Mouse (Mus musculus): ENCODE data around the gene Fam69b. TPM values are rescaled to one million over a fixed set of nuclear protein-coding genes. Genes with fewer than 3 reads are reported as not detected.

Fam69b gene
- polyA plus RNA-seq, 1 experiment = not detected

DNA sequence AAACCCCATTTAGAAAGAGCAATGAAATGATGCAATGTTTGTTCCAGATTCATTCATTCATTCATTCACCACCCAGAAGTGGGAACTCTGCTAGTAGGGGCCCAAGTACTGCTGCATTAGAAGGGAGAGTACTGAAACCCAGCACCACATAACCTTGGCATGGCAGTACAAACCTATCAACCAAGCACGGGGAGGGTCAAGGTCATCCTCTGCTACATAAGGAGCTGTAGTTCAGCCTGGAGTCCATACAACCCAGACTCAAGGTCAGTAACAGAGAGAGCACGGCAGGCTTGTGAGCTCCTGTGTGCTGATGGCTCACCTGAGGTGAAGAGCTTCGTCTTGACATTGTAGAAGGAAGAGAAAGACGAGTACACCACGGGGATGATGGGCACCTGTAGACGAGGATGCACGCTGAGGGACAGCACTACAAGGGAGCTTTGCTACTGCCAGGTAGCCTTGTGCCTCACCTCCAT, 33.8 kb upstream of the Fam69b start:
- TF ChIP-seq GATA1 (IDR thresholded peaks at IDR 0.05; ENCODE audit: low read length) = no peak

DNA sequence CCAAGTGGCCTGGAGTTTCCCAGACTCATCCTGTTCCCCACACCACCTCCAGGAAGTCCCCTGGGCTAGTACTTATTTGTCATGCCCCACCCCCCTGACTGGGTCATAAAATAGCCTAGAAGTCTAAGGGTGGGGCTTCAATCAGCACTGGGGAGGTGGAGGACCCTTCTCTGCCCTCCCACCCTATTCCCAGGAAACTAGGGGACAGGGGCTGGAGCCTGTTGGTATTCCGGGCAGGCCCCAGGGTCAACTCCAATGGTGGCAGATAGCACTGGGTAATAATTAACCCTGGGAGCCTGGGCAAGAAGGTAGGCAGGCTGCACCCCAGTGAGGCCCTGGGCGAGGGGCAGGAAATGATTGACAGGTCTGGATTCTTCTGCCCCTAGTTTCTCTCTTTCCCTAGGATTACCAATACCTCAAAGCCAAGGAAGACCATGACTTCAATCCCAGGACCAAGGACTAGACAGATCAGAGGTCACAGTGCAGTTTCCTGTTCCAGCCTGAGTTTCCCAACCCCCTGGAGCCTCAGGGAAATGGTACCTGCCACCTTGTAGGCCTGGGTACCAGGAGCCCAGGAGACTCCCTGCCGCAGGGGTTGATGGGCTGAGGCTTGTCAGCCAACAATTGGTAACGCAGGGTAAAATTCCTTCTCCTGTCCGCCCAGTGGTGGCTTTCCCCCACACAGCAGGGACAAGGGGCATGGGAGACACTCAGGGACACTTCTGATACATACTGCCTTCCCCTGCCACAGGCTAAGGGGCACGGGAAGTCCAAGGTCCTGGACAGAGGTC, 33.1 kb upstream of the Fam69b start:
- no peak for TF ChIP-seq GATA1 (IDR thresholded peaks at IDR 0.05; ENCODE audit: low read length)

DNA sequence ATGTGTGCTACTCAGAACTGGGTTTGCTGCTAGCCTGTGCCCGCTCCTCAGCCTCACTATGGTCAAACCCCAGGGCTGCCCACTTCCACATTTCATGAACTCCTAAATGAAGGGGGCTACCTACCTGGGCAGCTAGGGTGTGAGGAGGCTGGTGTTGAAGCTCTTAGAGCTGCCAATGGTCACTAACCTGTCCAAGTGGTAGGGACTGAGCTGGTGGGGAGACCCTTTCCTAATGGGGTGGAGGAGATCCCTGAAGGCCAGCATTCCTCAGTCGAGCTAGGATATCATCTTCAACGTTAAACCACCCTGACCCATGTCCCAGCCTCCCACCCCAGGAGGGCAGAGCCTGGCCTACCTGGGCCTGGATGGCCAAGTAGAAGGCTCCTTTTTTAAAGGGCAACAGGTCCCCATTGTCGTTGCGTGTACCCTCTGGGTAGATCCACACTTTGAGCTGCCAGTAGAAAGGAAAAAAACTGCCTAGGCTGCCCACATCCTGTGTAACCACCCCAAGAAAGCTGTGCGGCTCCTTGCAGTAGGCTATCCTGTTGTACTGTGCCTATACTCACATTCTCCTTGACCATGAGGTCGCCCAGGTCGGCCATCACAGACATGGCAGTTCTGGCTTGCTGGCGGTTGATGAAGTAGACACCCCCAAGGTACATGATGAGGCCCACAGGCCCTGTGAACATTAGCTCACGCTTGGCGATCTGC, 32.4 kb upstream of the Fam69b start:
- TF ChIP-seq GATA1 (IDR thresholded peaks at IDR 0.05; ENCODE audit: low read length) = no peak

DNA sequence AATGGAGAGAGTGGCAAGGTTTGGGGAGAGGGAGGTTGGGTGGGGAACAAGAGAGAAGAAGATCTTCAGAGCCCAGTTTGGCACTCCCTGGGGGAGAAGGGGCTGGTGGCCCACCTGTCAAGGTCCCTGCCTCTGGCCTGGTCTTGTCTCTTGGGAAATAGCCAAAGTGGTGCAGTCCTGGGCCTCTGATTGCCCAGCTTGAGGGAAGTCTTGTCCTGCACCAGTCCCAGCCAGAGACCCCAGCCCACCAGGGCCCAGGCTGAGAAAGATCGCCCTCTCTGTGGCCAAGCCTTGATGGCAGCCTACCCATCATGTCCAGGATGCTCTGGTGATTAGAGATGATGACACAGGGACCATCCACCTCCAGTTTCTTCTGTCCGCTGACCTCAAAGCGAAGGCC, 31.4 kb upstream of the Fam69b start:
- TF ChIP-seq GATA1 (IDR thresholded peaks at IDR 0.05; ENCODE audit: low read length) = no peak

DNA sequence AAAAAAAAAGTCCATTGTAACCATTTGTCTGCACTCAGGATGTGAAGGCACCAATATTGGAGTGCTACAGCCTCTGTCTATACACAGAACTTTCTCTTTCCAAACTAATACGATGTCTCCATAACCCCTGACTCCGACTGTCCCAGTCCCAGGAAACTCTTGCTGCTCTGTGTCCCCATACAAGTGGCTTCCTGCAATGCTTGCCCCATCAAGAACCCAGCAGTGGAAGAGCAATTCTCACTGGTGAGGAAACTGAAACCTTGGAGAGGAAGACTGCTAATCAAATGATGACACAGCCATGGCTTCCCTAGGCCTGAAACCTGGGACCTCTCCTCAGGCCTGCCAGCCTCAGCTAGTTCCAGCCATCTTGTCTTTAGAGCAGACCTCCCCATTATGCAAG, 30.4 kb upstream of the Fam69b start:
- TF ChIP-seq GATA1 (IDR thresholded peaks at IDR 0.05; ENCODE audit: low read length) = no peak

DNA sequence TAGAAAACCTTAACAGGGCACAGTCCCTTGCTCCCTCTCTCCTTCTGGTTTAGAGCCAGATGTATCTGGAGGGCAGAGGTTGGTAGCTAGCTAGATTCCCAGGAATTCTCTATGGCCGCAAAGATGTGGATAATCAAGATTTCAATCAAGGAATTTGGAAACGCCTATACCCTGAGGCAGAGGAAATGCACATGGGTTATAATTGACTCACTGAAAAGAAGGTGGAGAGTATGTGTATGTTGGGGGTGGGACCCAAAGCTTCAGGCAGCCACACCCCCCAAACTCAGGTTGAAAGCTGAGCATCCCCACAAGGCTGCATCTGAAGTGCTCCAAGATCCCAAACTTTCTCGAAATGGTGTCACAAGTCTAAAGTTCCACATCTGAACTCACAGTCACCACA, 29.8 kb upstream of the Fam69b start:
- TF ChIP-seq GATA1 (IDR thresholded peaks at IDR 0.05; ENCODE audit: low read length) = no peak

DNA sequence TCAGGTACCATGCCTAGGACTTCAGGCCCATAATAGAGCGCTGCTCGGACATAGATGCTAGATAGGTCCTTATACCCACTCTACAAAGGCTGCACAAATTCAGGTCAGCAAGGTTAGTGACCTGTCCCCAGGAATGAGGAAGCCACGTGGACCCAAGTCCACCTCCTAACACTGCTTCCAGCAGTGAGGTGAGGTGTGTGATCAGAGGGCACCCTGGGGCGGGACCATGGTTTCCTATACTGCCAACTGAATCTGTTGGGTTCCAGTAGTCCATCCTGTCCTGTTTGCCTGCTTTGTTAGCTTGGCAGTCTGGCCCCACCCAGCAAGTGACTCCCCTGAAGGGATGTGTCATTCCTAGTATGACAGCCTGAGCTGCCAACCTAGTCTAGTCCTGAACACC, 28.3 kb upstream of the Fam69b start:
- no peak for TF ChIP-seq GATA1 (IDR thresholded peaks at IDR 0.05; ENCODE audit: low read length)

DNA sequence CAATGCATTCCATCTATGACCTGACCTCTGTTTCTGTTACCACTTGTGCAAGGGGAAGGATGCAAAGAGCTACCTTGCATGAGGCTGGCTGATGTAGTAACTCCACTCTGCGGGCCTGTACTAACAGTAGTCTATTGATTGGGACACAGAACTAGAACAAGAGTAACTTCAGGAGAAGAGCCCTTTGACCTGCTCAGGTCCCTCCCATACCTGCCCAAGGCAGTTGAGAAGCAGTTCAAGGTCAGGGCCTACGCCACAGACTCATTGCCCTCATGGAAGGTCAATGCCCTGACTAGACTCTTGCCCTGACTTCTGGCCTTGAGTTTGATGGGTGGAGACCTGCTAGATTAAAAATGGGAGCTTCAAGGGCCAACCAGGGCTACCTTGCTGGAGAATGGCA, 27.6 kb upstream of the Fam69b start:
- TF ChIP-seq GATA1 (IDR thresholded peaks at IDR 0.05; ENCODE audit: low read length) = no peak

DNA sequence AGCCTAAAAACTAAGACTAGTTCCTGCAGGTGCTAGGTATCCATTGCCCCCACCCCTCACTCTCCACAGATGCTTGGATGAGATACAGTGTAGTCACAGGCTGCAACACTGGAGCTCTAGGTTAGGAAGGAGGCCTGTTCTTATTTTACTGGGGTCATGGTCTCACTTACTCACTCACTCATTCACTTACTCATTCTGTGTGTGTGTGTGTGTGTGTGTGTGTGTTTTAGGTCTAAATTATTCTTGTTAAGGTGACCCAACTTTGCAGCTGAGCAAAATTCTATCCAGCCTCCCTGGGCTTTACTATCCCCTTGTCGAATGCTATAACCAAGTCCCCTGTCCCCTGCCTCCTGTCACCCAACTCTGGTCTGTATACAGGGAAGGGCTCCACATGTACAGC, 26.7 kb upstream of the Fam69b start:
- TF ChIP-seq GATA1 (IDR thresholded peaks at IDR 0.05; ENCODE audit: low read length) = no peak

DNA sequence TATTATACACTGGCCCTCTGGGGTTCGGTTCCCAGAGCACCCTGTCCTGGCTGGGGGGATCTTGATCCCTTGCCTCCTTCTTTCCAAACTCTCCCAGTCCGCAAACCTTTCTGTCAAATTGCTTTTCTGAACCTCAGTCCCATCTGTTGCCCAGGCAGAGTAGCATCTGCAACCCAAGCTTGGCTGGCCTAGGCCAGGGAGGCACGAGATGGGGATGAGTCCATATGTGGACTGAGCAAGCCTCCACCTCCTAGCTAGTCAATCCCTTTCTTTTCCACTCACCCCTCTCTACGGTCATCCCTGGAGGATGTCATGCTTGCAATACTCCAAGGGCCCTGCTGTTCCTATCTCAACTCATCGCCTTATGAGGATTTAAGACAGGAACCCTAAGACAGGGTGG, 25.6 kb upstream of the Fam69b start:
- no peak for TF ChIP-seq GATA1 (IDR thresholded peaks at IDR 0.05; ENCODE audit: low read length)

DNA sequence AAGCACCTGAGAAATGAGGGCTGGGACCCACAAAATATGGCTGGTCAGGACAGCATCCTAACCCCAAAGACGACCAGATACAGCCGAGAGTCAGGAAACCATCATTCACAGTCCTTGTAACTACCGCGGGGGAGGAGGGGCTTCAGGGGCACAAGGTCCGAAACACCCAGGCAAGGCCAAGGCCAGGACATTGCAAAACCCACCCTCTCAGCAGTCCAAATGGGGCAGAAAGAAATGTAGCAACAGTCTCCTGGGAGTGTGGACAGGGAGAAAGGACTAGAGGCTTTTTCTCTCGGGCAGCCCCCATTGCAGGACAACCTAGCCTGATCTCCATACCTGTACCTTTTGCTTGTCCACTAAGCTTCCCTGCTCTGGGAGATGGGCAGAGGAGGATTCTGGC, 25.1 kb upstream of the Fam69b start:
- TF ChIP-seq GATA1 (IDR thresholded peaks at IDR 0.05; ENCODE audit: low read length) = no peak

DNA sequence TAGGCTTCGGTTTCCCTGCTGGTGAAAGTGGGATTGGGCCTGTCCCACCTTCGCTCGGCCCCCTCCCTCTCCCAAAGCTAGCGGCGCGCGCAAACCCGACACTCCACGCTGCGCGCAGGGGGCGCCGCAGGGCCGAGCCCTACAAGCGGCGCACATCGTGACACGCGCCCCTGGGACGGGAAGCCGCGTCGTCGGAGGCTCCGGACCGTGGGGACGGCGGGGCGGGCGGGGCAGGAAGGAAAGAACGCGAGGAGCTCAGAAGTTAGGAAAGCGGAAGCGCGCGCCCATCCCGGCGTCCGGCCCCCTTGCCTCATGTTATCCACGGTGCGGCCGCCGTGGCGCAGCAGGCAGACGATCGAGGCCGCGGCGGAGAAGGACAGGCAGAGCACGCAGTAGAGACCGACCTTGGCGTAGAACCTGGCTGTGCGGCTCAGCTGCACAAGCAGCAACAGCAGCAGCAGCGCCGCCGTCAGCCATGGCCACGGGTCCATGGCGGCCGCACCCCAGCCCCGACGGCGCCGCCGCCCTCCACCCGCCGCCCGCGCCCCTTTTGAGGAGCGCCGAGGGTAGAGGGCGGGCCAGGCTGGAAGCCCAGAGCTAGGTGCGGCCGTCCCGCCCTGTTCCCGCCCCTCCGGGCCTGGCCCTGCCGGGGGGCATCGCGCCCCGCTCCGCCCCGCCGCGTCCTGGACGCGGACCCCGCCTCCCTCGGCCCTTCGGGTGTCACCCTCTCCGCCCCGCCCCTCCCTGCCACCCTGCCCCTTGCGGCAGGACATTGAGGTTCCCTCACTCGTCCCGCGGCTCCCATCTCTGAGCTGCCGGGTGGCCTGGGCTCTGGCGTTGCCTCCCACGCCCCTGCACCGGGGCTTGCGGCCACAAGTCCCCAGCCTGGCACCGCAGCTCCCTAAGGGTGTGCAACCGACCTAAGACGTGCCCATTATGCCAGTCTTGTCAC, 24.3 kb upstream of the Fam69b start, which contains the start of gene Agpat2:
Gene Agpat2 (minus strand): TSS at position 698 of the 952 bp plus-strand sequence.
- no peak for TF ChIP-seq GATA1 (IDR thresholded peaks at IDR 0.05; ENCODE audit: low read length)

DNA sequence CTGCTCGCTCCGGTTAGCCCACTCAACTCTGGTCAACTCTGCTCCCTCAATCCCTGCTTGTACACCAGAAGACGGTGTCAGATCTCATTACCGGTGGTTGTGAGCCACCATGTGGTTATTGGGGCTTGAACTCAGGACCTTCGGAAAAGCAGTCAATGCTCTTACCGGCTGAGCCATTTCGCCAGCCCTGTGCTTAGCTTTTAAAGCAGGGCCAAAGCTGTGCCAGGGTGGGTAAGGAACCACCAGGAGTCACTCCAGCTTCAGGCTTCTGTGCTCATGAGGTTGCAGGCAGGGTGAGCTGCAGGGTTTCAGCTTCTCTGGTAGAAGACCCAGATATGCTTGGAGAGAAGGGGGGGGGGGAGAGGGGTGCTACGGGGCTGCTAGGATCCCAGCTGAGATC, 22.9 kb upstream of the Fam69b start:
- TF ChIP-seq GATA1 (IDR thresholded peaks at IDR 0.05; ENCODE audit: low read length) = no peak

DNA sequence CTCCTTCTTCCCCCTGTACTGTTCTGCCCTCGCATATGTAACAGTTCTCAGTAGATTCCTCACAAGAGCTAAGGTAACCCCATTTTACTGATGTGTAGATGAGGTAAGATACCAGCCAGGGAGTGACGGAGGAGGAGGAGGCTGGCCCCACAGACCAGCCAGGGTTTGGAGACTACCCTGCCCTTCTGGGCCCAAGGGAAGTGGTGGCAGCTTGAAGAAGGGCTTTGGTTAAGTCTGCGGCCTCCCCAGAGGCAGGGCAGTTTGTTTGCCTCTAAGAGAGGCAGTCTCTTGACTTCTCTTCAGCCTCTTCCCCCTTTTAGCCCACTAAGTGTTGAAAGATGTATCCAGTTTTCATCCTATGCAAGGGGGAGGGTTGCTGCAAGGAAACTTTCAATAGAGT, 21.7 kb upstream of the Fam69b start:
- TF ChIP-seq GATA1 (IDR thresholded peaks at IDR 0.05; ENCODE audit: low read length) = no peak

DNA sequence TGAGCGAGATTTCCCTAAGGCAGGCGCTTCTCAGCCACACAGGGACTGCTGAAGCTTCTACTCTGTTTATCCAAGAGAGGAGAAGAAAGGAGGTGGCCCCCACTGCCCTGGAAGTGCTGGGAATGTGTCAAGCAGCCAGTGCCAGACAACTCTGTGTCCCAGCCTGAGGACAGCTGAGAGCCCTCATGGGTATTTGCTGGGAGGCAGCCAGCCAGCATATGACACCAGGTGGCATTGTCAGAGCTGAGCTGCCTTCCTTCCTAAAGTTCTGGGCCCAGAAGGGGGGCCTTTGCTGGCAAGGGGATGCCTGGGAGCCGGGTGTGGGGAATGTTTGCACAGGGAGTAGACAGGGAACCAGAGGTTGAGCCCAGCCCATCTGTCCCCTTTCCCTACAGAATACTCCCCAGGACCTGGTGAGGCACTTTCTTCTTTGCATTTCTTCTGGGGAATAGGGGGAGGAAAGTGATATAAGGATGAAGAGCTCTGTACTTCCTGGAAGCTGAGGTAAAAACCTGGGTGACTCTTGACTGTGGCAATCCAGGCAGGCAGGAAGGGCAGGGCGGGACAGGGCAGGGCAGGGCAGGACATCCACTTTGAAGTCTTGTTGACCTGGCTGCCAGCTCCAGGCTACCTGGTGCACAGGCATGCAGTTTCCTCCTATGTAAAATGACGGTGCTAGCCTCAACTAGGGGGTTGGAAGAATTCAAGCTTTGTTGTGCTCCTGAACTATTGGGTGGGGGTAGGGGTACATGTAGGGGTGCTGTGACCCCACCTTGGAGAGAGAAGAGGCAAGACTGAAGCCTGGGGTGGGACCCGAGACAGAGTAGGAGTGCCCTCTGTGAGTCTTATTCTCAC, 21.0 kb upstream of the Fam69b start:
- TF ChIP-seq GATA1 (IDR thresholded peaks at IDR 0.05; ENCODE audit: low read length) = no peak
